Comparison of ENCODE assay signal across 16 mouse cellular contexts in the genomic region with DNA sequence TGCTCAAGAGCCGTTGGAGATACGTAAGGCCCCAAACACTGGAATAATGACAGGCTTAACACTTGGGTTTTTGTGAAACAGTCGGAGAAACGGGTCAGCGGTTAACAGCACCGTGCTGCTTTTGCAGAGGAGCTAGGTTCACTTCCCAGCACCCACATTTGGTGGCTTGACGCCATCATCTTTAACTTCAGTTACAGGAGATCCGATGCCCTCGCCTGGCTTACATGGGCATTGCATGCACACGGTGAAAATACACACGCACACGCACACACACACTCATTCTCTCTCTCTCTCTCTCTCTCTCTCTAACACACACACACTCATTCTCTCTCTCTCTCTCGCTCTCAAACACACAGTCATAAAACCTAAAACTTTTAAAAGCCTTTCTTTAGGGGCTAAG.
DNase-seq lines count a peak whose midpoint lies in the region; ATAC-seq and TF ChIP-seq lines count a peak whose summit lies in the region.
"Had no signal": no experiment of that assay in that cellular context is flagged by ENCODE, and none has a peak within 500 bp of the region (broad histone marks: within the 10 kb centered on the region; RNA-seq: fewer than 3 reads in every experiment).

No protein-coding gene starts in this region.

- H3K9ac ChIP-seq in kidney, postnatal 0 days (ENCODE audit: low read depth, low read length), result no peak overlapping the region
- H3K9ac ChIP-seq: limb, embryonic 12.5 days; liver, embryonic 14.5 days had no signal

- WGBS in kidney, postnatal 0 days, result 95% methylated on average over 13 of the region's 13 CpGs

- peak; percentile 25 to 41 for DNase-seq in cerebellum, postnatal 10 days
- no peak for DNase-seq in cerebellum, adult 9-11 months
- no peak for DNase-seq in kidney, postnatal 0 days (ENCODE audit: low spot score)
- DNase-seq in kidney, postnatal 14 days, result no peak
- peak; percentile 51 for DNase-seq in R1 (ENCODE audit: low read depth, low spot score)
- peak; percentile 4 for DNase-seq in neural tube, embryonic 10.5 days (ENCODE audit: extremely low spot score, low spot score)
- no peak for DNase-seq in urinary bladder, adult 18-20 months (ENCODE audit: low spot score in 2 of 2)
- DNase-seq in thymus, postnatal 14 days, result no peak
- DNase-seq: adrenal gland, adult 8-10 months; cerebellum, adult 2 months; kidney, adult 8-10 months; lung, postnatal 14 days; thymus, postnatal 25 days had no signal

- H3K36me3 ChIP-seq in kidney, postnatal 0 days (ENCODE audit: insufficient read depth, low read length), result no peaks in the 10 kb centered on the region

- no peaks in the 10 kb centered on the region for H3K9me3 ChIP-seq in kidney, postnatal 0 days (replicated peaks; ENCODE audit: low read length)
- H3K9me3 ChIP-seq: limb, embryonic 12.5 days had no signal

- H3K4me2 ChIP-seq in kidney, postnatal 0 days (ENCODE audit: low read length), result no peak overlapping the region
- H3K4me2 ChIP-seq: limb, embryonic 12.5 days had no signal

- H3K4me1 ChIP-seq in kidney, postnatal 0 days (replicated peaks; ENCODE audit: insufficient read depth, low read length), result no peaks in the 10 kb centered on the region
- H3K4me1 ChIP-seq: limb, embryonic 12.5 days had no signal

- H3K27ac ChIP-seq in kidney, postnatal 0 days, result no peak overlapping the region
- H3K27ac ChIP-seq: limb, embryonic 12.5 days; liver, embryonic 14.5 days had no signal

- no peak overlapping the region for H3K4me3 ChIP-seq in kidney, postnatal 0 days (replicated peaks; ENCODE audit: low read depth, low read length)
- H3K4me3 ChIP-seq: limb, embryonic 12.5 days had no signal

- TF ChIP-seq CTCF in kidney, postnatal 0 days (IDR thresholded peaks at IDR 0.05; ENCODE audit: low read depth), result peak; percentile 13; the same call in 1 of the 2 replicates

- H3K27me3 ChIP-seq in kidney, postnatal 0 days (ENCODE audit: insufficient read depth, low read length), result no peaks in the 10 kb centered on the region
- H3K27me3 ChIP-seq: CH12.LX; limb, embryonic 12.5 days had no signal

- ATAC-seq in kidney, postnatal 0 days (replicated peaks; ENCODE audit: low FRiP score, low read depth), result no peak

Comparison
In these comparisons a context has a peak if more than half of its experiments do, and no peak if none do; other contexts are left out.
1. DNase-seq: peak in cerebellum, postnatal 10 days (2 of 2), R1 (single experiment) and neural tube, embryonic 10.5 days (single experiment); none in cerebellum, adult 9-11 months (single experiment), kidney, postnatal 0 days (single experiment), kidney, postnatal 14 days (single experiment), urinary bladder, adult 18-20 months (0 of 2) and thymus, postnatal 14 days (single experiment).